Mouse (Mus musculus): Measurements from ENCODE around the gene Wscd2.

Gene Wscd2

DNA sequence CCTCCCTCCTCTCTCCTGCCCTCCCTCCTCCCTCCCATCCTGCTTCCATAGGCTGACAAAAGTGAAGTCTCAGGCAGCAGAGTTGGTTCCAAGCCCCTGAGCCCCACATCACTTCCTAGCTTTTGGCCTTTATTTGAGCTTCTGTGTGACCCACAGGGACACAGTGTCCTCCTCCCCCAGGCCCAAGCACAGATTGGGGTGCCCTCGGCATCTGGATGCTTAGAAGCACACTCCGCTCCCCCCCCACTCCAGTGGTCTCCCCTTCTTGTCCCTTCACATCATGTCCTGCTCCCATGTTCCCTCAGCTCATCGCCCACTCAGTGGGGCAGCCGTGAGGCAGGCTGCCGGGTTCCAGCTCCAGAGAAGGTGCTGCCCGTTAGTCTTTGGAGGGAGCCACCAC lies 121.0 kb downstream of the Wscd2 start:
- no peak for DNase-seq (ENCODE audit: low spot score)

DNA sequence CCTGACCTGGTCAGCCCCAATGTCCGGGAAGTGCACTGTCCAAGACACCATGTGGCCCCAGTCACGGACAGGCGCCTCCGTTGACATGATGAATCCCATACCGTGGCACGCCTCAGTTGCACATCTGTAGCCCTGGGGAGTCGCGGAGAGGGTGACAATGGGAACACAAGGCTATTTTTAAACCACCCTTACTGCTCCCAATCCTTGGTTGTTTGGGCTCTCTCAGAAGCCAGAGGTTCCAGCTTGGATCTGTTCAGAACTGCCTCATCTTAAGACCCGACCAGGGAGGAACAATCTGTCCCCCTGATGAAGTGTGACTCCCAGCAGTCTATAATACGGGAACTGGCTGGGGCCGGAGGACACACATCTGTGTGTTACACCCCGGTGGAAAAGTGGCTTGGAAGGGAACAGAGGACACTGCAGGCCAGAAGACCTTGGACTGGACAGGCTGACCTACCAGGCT lies 121.7 kb downstream of the Wscd2 start:
- no peak for DNase-seq (ENCODE audit: low spot score)

DNA sequence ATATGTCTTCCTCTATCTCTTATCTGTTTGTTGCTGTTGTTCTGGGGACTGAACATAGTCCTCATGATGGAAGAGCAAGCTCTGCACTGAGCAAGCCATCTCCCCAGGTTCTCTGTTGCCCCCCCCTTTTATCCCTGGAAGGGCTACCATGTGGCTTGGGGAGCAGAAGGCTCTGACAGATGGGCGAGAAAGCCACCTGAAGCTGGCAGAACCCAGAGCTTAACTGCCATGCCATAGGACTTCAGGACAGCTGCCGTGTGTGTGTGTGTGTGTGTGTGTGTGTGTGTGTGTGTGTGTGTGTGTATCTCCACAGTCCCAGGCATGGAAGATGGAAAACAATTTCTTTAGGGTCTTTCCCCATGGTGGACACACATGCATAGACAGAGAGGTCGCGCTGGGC lies 128.6 kb downstream of the Wscd2 start:
- DNase-seq (ENCODE audit: low spot score): no peak

DNA sequence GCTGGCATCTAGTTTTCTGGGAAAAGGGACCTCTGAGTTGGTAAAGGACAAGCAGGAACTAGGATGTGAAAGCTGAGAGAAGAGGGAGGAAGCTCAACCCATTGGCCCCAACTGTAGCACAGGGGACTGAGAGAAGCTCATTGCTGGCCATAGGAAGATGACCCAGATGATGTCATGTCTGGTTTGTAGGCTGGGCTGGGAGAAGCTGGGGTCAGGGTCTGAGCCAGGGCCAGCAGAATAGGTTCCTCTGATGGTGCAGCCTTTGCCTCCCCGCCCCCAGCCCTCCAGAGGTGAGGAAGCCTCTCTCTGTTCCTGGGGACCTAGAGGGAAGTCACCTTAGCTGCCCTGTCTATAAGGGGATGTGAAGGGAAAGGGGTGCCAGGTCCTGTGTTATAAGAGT lies 129.0 kb downstream of the Wscd2 start:
- no peak for DNase-seq (ENCODE audit: low spot score)

DNA sequence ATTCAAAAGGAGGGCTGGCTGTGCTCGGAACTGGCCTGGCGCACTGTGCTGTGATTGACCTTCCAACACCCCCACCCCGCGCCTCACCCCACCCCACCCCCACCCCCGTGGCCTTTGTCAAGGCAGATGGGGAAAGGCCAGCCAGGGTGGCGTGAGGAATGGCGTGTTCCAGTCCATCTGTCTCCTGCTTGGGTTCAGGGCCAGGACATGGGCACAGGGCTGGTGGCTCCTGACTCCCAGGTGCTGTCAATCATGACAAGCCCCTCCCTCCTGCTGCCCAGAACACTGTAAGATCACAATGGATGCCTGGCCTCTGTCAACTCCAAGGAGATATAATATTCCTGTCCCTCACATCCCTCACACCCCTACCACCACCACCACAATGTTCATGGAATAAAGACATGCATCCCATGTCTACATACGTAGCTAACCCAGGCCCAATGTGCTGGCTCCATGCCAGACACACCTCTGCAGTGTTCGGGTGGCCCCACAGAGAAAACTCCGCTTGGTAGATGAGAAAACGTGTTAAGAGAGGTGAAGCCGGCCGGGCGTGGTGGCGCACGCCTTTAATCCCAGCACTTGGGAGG lies 130.1 kb downstream of the Wscd2 start:
- peak; percentile 47 for DNase-seq (ENCODE audit: low spot score)

DNA sequence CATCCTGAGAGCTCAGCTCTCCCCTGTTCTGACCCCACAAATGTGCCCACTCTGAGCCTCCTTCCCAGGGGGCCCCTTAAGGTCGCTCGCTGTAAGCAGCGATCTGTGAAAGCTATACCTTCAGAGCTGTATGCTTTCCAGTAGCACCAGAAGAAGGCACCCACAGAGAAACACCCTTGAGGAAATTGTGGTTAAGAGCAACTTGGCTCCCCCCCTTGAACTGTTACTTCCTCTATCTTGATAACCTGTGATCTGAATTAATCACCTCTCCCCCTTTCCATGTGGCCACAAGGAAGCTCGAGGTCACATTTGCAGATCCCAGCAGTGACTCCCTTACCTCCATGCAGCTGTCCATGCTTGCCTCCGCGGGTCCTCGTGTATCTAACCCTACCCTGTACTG lies 130.9 kb downstream of the Wscd2 start:
- no peak for DNase-seq (ENCODE audit: low spot score)

DNA sequence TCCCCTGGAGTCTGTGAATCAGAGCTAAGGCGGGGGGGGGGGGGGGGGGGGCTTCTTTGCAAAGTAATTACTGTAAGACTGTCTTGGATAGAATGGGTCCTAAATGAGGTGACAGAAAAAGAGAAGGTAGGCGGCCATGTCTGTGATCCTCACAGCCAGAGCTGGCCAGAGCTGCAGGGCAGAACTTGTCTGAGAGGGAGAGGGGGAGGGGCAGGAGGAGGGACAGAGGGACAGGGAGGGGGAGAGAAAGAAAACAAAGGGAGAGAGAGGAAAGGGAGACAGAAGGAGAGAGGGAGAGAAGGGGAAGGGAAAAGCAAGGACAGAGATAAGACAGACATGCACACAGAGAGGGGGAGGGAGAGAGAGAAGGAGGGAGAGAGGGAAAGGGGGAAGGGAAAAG lies 132.9 kb downstream of the Wscd2 start:
- DNase-seq (ENCODE audit: low spot score): no peak

DNA sequence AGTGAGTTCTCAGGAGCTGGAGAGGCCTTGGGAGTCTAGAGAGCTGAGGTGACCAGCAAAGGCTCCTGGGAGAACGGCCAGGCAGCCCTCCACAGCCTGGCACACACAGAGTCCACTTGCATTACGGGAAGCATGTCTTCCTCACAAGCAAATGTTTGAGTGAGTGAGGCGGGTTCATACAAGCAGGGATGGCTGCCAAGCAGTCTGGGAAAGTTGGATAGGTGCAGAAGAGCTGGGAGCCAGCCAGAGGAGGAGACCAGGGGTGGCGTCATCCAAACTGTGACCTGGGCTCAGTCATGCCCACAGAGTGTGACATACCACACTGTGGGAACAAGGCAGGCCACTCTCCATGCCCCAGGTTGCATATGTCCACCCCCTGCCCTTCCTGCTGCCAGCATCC lies 134.9 kb downstream of the Wscd2 start:
- DNase-seq (ENCODE audit: low spot score): no peak

DNA sequence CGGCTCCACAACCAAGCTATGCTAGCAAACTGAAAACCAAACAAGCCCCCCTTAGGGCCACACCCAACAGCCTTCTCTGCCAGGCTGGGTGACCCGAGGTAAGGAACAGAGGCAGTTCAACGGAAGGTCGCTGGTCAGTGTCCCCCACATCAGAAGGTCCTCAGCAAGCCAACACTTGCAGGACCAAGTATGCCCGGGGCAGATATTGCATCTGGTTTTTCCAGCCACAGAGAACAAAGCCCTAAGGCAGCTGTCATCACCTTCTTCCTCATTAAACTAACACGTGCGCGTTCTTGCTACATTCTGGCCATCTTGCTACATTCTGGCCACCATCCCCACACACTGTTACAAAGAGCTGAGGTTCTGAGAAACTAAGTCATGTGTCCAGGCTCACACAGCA lies 136.2 kb downstream of the Wscd2 start:
- DNase-seq (ENCODE audit: low spot score): no peak

DNA sequence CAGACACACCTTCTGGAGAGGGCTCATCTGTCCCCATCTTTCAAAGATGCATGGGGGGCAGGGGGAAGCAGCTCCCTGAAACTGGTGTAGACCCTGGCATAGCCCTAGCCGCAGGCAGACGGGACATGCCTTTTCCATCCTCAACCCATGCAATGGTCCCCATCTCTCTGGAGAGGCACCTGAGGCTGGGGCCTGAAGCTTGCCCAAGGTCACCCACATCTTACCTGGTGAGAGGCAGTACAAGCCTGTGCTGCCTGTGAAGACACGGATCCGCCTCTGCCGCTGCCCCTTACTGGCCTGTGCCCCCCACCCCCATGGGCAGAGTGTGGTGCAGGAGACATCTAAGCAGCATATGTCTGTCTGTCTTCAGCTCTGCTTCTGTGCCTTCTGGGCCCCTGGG lies 136.9 kb downstream of the Wscd2 start:
- no peak for DNase-seq (ENCODE audit: low spot score)

DNA sequence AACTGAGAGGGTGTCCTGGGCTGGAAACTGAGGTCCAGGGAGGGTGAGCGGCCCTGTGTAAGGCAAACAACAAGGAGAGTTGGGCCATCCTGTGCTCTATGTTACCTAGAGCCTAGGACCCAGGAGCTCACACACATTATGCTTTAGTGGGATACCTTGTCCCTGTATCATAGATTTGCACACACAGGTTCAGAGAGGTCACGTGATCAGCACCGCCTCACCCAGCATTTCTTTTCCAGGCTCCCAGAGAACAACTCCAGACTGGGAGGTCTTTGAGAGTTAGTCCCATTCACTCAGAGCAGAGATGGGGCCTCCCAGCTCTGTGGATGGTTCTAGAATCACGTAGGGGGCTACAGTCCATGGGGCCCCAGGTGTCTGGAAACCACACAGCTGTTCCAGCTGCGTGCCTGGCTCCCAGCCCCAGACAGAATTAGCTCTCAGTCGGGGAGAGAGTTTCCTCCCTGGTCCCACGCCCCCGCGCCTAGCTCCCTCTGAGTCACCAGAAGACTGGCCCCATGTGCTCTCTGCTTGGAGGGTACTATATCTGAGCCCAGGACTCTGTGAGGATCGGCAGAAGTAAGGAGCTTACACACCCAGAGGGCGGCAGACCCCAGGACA lies 137.8 kb downstream of the Wscd2 start:
- no peak for DNase-seq (ENCODE audit: low spot score)

DNA sequence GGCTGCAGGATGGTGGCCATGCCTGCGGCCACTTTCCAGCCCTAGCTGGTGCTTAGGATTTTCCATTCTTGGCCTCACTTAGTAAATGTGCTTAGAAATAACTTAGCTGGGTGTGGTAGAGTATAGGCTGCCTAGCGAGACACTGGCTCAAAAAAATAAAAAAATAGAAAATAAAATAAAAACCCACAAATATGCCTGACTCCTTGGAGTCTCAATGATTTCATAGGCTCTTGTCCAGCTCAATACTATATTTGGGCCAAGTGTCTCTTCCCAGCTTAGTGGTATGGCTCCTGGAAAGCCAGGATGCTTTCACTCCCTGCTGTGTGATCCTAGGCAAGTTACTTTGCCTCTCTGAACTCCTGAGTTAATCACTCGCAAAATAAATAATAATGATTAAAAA lies 139.1 kb downstream of the Wscd2 start:
- DNase-seq (ENCODE audit: low spot score): no peak

DNA sequence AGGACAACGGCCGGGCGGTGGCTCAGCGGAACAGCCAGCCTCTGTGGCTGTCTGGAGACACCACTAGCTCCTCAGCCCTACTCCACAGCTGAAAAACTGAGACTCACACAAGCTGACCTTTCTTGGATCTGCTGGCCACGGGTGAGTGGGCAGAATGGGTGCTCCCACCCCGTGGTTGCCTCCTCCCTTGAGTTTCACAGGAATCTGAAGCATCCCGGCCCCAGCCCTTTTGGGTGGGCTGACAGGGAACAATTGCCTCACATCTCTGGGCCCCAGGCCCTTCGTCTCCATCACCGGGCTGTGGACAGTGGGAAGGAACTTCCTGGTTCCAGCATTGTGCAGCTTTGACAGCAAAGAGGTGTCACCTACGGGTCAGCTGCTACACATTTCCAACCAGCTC lies 140.0 kb downstream of the Wscd2 start:
- DNase-seq (ENCODE audit: low spot score): no peak

DNA sequence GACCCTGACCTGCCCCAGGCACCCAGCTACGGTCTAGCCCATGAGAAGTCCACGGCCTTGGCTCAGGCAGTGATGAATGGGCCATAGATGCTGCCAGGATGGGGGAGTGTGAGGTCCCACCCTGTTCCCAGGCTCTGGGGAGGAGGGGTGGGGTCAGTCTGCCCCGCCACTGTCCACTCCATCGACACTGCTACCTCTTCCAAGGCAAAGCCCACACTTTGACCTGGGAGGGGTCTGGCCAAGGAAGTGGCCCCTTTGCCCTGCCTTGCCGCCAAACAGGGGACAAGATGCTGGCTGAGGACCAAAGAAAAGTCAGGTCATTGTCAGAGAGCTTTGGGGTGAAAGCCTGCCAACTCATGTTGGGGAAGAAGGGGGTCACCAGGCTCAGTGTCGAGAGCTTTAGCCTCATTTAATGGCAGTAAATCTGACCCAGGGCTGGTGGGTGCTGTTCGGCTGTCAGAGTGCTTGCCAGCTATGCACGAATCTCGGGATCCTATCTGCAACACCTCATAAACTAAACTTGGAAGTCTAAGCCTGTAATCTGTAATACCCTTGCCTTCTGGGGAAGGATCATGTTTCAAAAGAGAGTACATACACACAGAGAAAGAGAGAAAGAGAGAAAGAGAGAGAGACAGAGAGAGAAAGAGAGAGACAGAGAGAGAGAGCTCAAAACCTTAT lies 143.0 kb downstream of the Wscd2 start:
- DNase-seq (ENCODE audit: low spot score): peak; percentile 39

DNA sequence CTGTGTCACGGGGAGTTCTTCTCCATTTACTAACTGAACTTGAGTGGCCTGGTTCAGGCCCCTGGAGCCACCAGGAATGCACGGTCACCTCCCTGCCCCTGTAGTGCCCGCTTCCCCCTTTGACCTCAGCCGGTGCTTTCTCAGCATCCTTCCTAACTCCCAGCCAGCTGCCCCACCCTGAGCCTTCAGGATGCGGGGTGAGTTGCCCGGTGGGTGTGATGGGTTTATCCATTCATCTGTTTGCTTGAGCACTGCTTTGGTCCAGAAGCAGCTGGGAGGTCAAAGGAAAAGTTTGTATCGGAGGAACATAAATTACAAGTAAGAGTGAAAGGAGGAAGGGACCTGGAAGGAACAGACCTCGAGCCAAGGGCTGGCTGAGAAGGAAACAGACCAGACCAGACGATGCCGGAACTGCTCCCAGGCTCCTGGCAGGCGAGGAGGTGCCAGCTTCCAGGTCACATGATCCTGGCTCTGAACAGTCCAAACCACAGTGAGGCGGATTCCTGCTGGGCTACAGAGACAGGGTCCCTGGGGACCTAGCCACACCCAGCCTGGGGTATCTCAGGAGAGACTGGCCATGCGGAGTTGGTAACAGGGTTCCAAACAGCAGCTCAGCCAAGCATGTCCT lies 144.0 kb downstream of the Wscd2 start:
- peak; percentile 21 for DNase-seq (ENCODE audit: low spot score)

DNA sequence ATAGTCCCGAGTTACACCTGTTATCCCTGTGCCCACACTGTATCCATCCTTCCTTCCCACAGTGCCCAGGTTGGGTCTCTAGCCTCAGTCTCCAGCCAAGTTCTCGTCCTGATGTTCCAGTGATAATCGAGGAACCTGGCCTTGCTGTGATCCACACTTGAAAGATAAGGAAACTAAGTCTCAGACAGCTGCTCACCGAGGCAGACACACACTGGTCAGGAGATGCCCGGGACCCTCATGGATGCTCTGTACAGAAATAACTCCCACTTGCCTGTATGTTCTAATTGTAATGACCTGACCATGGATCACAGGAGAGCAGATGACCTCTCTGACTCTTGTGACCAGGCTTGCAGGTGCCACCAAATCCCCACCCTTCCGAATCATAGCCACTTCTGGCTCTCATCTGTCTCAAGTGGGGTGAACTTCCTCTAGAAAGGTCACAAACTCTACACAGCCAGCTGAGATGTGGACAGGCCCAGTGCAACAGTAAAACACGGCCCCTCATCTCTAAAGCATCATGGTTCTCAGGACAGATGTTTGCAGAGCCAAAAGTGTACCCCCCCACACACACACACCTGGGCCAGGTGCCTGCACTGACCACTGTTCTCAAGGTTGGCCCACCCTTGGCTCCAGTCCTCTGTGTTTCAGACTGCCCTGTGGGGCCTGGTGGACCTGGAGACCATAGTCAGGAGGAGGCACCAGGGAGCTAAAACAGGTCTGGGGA lies 144.9 kb downstream of the Wscd2 start:
- no peak for DNase-seq (ENCODE audit: low spot score)

DNA sequence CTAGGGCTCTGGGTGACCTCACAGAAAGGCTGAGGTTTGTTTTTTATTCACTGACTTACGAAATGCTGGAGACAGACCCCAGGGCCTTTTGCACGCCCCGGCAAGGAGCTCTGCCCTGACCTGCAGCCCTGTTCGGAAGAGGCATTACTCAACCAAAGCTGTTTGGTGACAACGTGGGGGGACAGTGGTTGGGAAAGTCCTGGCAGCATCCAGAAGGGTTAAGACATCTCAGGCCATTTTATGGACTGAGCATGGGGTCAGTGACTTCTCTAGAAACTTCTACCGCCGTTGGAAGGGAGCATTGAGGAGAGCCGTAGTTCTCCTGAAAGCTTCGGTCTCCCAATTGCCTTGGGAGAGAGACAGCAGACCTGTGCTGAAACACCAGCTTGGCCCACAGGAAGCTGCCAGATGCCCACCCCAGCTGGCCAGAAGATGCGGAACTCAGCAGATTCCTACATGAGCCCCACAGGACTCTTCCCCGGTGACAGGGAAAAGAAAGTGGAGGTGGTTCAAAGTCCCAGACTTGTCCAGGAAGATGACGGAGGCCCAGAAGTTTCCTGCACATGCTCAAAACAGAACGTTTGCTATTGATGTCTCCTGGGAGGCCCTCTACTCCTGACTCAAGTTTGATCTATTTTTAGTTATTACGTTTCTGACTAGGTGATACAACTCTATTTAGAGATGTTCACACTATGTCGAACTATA lies 145.9 kb downstream of the Wscd2 start:
- no peak for DNase-seq (ENCODE audit: low spot score)

DNA sequence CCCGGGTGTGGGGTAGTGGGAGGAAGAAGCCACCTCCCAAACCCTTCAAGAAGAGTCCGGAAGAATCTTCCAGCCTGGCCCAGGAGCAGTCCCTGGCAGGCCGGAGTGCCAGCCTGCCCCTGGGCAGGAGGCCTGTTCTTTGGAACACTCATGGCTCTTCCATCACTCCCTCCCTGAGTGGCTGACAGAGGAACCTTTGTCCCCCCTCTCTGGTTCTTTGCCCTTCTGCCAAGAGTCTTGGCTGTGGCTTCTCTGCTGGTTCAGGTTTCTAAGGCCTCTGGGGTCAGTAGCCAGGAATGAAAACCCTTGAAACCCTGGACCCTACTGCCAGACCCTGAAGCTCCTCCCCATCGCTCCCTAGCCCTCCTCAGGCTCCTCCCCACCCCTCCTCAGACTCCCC lies 147.5 kb downstream of the Wscd2 start:
- no peak for DNase-seq (ENCODE audit: low spot score)

DNA sequence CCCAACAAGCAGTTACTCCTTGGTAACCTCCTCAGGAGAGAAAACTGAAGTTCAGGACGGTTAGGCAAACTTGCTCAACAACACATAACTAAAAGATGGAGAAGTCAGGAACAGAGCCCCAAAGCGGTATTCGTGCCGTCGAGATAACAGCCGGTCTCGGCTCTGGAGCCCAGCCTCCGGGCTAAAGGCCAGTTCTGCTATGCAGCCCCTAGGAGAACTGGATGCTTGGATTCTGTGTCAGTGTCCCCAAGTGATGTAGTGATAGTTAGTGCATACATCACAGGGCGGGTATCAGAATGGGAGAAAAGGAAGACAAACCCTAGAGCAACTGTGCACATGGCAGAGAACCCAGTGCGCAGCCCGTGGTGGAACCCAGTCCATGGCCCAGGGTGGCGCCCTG lies 147.9 kb downstream of the Wscd2 start:
- no peak for DNase-seq (ENCODE audit: low spot score)

DNA sequence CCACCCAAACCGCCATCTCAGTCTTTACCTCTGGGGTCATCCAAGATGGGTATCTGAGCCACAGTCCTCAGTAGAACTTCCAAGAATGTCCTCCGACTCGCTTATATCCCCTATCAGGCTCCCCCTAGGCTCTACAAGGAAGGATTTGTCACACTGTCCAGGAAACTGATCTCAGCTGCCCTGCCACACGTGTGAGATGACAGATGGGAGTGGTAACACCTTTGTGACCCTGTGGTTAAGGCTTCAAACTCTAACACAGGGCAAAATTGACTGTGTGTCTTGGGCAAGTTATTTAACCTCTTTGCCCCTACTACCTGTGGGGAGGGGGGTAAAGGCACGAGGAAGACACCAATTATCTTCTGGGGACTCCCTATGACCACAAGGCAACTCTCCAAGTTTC lies 149.0 kb downstream of the Wscd2 start:
- DNase-seq (ENCODE audit: low spot score): no peak

All from embryo, embryonic 10 days (tissue).